Mouse (Mus musculus) thymus, adult 2 months (tissue): ENCODE measurements around the gene Tmem144.

Experiments used
- CTCF ChIP-seq: fragments of 200-500 bp; IDR thresholded peaks from 2 replicates; pipeline ENCODE4 v1.5.1; 2012; ENCODE audit warnings: mild to moderate bottlenecking, control low read depth, low read length, moderate library complexity, borderline replicate concordance; ENCODE audit not compliant: control insufficient read depth, poor library complexity, insufficient read depth; ENCODE audit errors: extremely low read depth
- POLR2A ChIP-seq: fragments of 200-500 bp; IDR thresholded peaks from 2 replicates; pipeline ENCODE4 v1.6.1; 2012; ENCODE audit warnings: mild to moderate bottlenecking, low read length, control low read depth, moderate library complexity; ENCODE audit not compliant: control insufficient read depth, poor library complexity, insufficient read depth; ENCODE audit errors: extremely low read depth

- TF ChIP-seq CTCF (no peak), POLR2A (no peak)
These were observed 30.5 kb upstream of the Tmem144 start for GRCm38 (mm10) chr3:79883092-79883491.
